Mouse (Mus musculus): ENCODE results near the gene Dram1.

Gene Dram1

GRCm38 (mm10) chr10:88281699-88282098 lies 97.2 kb downstream of the Dram1 start:
- DNase-seq = no peak

DNA sequence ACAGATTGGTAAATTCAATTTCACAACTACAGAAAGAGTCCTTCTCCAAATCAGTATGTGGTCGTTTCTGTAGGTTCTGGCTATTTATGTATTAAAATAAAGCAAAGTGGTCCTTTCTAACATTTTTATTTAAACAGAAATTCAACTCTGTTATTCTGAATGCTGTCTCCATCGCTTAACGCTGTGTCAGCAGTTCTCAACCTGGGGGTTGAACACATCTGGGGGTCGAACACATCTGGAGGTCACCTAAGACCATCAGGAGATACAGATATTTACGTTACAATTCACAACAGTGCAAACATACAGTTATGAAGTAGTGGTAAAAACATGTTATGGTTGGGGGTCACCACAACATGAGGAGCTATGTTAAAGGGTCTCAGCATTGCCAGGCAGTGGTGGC lies 104.8 kb downstream of the Dram1 start:
- no peak for DNase-seq
